In the genomic region with DNA sequence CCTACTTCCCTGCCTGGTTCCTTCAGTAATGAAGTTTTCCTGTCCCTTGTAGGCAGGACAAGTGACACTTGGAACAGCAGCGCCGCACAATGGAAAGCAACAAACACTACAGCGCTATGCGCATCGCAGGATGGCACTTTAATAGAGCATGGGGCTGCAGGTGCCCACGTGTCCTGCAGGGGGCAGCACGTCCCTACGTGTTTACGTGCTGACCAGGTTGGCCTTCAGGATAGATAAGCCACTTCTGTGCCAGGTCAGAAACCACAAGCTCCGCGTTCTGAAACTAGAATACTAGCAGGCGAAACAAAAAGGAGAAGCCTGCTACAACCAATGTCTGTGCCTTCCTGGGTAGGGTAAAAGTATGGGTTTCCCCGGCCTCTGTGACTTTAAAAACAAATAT, we compare ENCODE assay signal across 8 mouse cellular contexts. TPM values are rescaled to one million over a fixed set of nuclear protein-coding genes. Genes with fewer than 3 reads are reported as not detected.
DNase-seq lines count a peak whose midpoint lies in the region; ATAC-seq and TF ChIP-seq lines count a peak whose summit lies in the region.

No protein-coding gene starts in this region.

- WGBS in heart, embryonic 12.5 days = 24% methylated on average over 13 of the region's 13 CpGs
- WGBS in intestine, postnatal 0 days = 18% methylated on average over 13 of the region's 13 CpGs

- DNase-seq in heart, adult 11 months = peak; percentile 93
- peak; percentile 60 for DNase-seq in c-Kit-negative CD71-positive TER-119-positive erythroid progenitor cells, embryonic 14.5 days (ENCODE audit: low read depth, low spot score)
- DNase-seq in forelimb bud, embryonic 11.5 days (ENCODE audit: low read depth, low spot score) = peak; percentile 83
- DNase-seq in left cerebral cortex, postnatal 25 days (ENCODE audit: low spot score in 2 of 2) = peak; percentile 60 to 80
- DNase-seq in monocyte, adult 2 months (ENCODE audit: low read depth in 1 of 2, low spot score in 2 of 2) = peak; percentile 20 to 32
- DNase-seq in splenic B cell, adult 2 months (ENCODE audit: low read depth, low spot score) = peak; percentile 95

- no peak overlapping the region for H3K4me3 ChIP-seq in heart, embryonic 12.5 days
- no peak overlapping the region for H3K4me3 ChIP-seq in intestine, postnatal 0 days (ENCODE audit: low read depth, low read length)

- no peak overlapping the region; the same call in 1 of the 2 replicates for H3K4me2 ChIP-seq in heart, embryonic 12.5 days
- no peak overlapping the region for H3K4me2 ChIP-seq in intestine, postnatal 0 days (replicated peaks; ENCODE audit: low read depth)

- intact Hi-C loops in left cerebral cortex, postnatal 25 days (cut with DNase I) = no loop called here

- no peak overlapping the region for H3K27ac ChIP-seq in heart, embryonic 12.5 days (ENCODE audit: poor library complexity, severe bottlenecking)
- H3K27ac ChIP-seq in intestine, postnatal 0 days (ENCODE audit: low read depth, low read length) = no peak overlapping the region

- ATAC-seq in heart, embryonic 12.5 days (ENCODE audit: insufficient number of reproducible peaks, low FRiP score) = no peak; the same call in 1 of the 2 replicates
- ATAC-seq in intestine, postnatal 0 days = peak; percentile 60; the same call in 1 of the 2 replicates

- H3K36me3 ChIP-seq in heart, embryonic 12.5 days = no peaks in the 10 kb centered on the region
- no peaks in the 10 kb centered on the region for H3K36me3 ChIP-seq in intestine, postnatal 0 days (ENCODE audit: control insufficient read depth, insufficient read depth)
- no peaks in the 10 kb centered on the region for H3K36me3 ChIP-seq in splenic B cell, adult 2 months (ENCODE audit: control insufficient read depth, insufficient read depth, low read length, poor library complexity, severe bottlenecking)

- peak; percentile 97 for TF ChIP-seq CTCF in intestine, postnatal 0 days (IDR thresholded peaks at IDR 0.05; ENCODE audit: low read depth)

- H3K9me3 ChIP-seq in heart, embryonic 12.5 days (replicated peaks) = no peaks in the 10 kb centered on the region
- H3K9me3 ChIP-seq in intestine, postnatal 0 days (ENCODE audit: control insufficient read depth) = no peaks in the 10 kb centered on the region

- no peaks in the 10 kb centered on the region for H3K27me3 ChIP-seq in heart, embryonic 12.5 days (replicated peaks)
- no peaks in the 10 kb centered on the region for H3K27me3 ChIP-seq in intestine, postnatal 0 days (replicated peaks; ENCODE audit: control insufficient read depth, insufficient read depth, low read length)
- no peaks in the 10 kb centered on the region for H3K27me3 ChIP-seq in splenic B cell, adult 2 months (ENCODE audit: control insufficient read depth, insufficient read depth, low read length, poor library complexity, severe bottlenecking)

- no peak overlapping the region for H3K9ac ChIP-seq in heart, embryonic 12.5 days
- H3K9ac ChIP-seq in intestine, postnatal 0 days (ENCODE audit: low read depth, low read length) = no peak overlapping the region

- H3K4me1 ChIP-seq in heart, embryonic 12.5 days (replicated peaks) = no peaks in the 10 kb centered on the region
- H3K4me1 ChIP-seq in intestine, postnatal 0 days (replicated peaks; ENCODE audit: control insufficient read depth, insufficient read depth, low read length) = no peaks in the 10 kb centered on the region

RNA-seq across cellular contexts. Expression of gene Scd4, which starts 30.6 kb away (rescaled TPM):
- 0.29 and 0.42 TPM in 2 replicates for polyA plus RNA-seq in heart, embryonic 12.5 days (2016; fragmentation: Nextera tagmentation; extraction: Ambion mirVana)
- polyA plus RNA-seq in intestine, postnatal 0 days (2015; fragmentation: Nextera tagmentation; extraction: Ambion mirVana) = 0.04 TPM in 1 of 2 replicates, not detected in the other
- total RNA-seq in left cerebral cortex, postnatal 25 days (2021) = 1 to 10 TPM; 2.2 to 2.3 TPM

RNA-seq across cellular contexts. Expression of gene Scd1, which starts 44.1 kb away (rescaled TPM):
- polyA plus RNA-seq in heart, embryonic 12.5 days (2016; fragmentation: Nextera tagmentation; extraction: Ambion mirVana) = 1.1 and 1.2 TPM in 2 replicates
- 1.5 and 2.6 TPM in 2 replicates for polyA plus RNA-seq in intestine, postnatal 0 days (2015; fragmentation: Nextera tagmentation; extraction: Ambion mirVana)
- total RNA-seq in left cerebral cortex, postnatal 25 days (2021) = 100 to 1,000 TPM; 148 to 162 TPM

Comparison
In these comparisons a context has a peak if more than half of its experiments do, and no peak if none do; other contexts are left out.
1. DNase-seq: peak in every context shown above with its lines; median percentile 95 in splenic B cell, adult 2 months; 93 in heart, adult 11 months; 83 in forelimb bud, embryonic 11.5 days; 70 in left cerebral cortex, postnatal 25 days; 60 in c-Kit-negative CD71-positive TER-119-positive erythroid progenitor cells, embryonic 14.5 days; 26 in monocyte, adult 2 months.